Mouse (Mus musculus): ENCODE measurements around the gene Avpi1.

The Avpi1 gene

GRCm38 (mm10) chr19:42128787-42129508, at the start of gene Avpi1:
Avpi1 (minus strand) TSS chr19:42129059.
- under 1% methylated on average over 54 of the region's 54 CpGs for WGBS

DNA sequence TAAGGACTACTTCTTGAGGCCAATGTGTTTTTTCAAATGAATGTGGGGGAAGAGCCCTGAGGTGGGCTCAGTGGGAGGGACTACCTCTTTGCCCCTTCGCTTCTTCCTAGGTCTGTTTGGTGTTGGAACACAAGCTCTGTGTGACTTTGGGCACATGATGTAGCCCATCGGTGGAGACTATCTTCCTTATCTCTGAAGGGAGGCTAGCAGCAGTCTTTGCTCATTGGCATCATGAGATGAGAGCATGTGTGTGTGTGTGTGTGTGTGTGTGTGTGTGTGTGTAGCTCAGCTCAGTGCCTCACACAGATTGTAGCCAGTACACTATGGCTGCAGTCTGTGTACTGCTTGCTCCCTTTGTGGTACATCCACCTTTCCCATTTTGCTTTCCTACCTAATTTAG, 48.6 kb upstream of the Avpi1 start:
- WGBS = 84% methylated on average over 2 of the region's 2 CpGs

GRCm38 (mm10) chr19:42176841-42177240, 48.0 kb upstream of the Avpi1 start:
- WGBS = 80% methylated on average over 7 of the region's 7 CpGs

DNA sequence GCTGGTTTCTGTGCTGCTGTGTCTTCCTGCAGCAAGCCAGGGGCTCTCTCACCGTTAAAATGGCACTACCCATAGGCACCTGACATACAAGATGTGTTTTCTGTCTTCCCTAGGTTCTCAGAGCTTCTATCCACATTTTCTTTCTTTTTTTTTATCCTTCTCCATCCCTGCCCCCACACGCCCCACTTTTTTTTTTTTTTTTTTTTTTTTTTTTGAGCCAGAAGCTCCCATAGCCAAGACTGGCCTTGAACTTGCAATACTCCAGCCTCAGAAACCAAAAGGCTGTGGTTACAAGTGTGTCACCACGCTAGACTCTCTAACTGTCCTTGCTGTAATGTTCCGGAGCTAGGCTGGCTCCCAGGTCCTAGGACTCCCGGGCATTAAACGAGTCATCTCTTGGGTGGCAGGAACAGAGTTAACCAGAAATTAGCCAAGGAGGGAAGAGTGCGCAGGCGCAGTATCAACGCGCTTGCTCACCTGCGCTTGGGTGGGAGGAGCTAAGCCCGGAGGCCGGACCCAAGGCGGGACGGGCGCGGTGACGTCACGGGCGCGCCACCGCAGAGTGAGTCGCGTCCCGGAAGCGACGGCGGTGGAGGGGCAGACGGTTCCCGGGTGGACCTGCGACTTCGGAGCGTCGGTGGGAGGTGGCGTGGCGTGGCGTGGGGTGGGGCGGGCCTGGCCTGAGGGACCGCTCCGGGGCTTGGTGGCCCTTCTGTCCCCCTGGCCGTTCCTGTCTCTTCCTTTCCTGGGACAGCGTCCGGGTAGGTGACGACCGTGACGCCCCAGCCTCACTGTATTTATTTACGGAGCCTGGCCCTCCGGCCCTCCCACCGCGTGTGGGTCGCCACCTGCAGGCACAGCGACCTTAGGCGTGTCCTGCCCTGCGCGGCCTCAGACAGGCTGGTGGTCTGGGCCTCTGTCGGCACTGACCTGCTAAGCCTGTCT, 41.4 kb upstream of the Avpi1 start:
- WGBS = under 1% methylated on average over 56 of the region's 56 CpGs

DNA sequence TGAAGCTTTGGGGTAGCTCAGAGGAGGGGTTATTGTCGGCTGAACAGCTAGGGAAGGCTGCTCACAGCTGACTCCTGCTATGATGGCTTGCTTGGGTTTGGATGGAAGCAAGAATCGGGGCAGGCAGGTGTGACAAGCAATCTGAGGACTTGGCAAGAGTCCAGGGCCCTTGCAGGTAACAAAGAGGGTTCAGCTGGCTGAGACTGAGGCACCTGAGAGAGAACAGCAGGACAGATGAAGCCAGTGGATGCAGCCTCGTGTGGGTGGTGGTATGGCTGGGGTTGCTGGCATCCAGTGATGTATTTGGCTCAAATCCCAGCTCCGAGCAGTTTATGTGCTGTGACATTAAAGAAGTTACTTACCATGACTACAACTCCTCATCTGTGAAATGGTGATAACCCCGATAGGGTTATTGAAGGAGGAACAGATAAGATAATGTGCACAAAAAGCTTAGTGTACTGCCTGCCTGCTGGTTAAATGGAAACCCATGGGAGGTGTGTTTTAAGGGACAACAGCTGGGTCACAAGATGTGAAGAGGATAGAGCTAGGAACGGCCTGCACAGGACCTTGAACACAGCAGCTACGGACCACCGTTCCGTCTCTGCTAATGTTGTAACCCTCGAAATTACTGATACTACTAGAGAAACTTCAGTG, 40.6 kb upstream of the Avpi1 start:
- 56% methylated on average over 10 of the region's 10 CpGs for WGBS

DNA sequence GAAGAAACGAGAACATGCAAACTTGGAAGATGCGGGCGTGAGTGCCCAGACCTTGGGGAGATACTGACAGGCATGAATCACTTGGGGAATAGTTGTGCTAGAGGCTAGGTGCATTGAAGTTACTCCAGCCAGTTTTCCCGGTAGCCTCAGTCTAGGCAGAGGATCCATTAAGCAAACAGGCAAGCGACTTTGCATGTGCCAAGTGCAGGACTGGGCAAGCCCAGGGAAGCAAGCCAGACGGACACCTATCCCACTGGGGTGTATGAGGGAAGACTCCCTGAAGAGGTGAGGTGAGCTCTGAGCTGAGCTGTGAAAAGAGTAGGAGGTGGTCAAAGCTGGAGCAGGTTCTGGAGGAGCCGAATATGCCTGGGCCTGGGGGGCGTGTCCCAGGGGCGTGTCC, 38.6 kb upstream of the Avpi1 start:
- WGBS = 71% methylated on average over 9 of the region's 9 CpGs

DNA sequence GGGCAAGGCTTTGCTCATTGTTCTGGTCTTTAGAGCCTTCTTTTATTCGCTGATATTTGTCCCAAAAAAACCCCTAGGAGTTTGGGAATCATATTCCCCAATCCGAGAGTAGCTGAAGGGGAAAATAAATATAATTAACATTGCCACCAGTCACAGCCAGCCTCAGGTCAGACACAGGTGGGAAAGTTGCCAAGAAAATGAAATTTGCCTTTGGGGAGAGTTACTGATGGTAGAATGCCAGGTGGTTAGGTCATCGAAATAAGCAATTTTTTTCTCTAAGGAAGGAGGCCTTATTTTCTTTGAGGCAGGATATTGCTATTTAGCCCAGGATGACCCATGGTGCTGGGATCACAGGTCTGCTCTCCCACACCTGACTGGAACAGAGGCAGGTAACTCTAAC, 37.9 kb upstream of the Avpi1 start:
- 58% methylated on average over 3 of the region's 3 CpGs for WGBS

- 4% methylated on average over 12 of the region's 12 CpGs for WGBS
These were observed 37.3 kb upstream of the Avpi1 start for GRCm38 (mm10) chr19:42166130-42166529.

DNA sequence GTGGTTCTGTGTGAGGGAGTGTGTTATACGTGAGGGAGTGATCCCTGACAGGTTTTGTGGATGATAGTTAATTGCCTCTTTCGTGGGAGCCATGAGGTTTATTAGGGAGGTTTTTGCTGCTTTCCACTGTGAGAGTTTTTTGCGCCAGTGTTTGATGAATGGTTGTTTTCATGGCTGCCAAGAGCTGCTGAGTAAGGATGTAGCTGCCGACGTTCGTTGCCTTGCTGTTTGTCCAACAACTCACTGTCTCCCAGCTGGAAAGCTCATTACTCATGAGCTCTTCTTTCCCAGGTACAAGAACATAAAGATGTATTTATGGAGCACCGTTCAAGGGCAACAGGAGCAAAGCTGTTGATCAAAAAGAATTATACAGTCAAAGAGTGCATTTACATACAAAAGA, 35.3 kb upstream of the Avpi1 start:
- WGBS = 18% methylated on average over 7 of the region's 7 CpGs

DNA sequence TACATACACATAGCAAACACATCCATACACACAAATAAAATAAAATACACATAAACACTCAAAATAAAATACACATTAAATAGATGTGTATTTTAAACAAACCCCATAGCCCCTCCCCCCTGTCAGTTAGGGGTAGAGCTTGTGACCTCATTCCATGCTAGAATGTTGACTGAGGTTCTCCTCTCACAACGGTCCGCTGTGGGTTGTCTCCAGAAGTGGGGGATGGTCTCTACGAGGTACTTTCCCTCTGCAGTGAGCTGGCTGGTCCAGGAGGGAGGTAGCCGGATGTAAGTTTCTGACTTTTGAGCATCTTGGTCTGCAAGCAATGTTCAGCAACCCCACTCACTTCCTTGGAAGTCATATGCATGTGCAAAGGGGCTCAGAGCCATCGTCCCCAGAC, 34.9 kb upstream of the Avpi1 start, which contains the start of gene Zfyve27:
TSS of gene Zfyve27 (plus strand) at position 188 of the 400 bp plus-strand sequence.
- WGBS = 34% methylated on average over 5 of the region's 5 CpGs

DNA sequence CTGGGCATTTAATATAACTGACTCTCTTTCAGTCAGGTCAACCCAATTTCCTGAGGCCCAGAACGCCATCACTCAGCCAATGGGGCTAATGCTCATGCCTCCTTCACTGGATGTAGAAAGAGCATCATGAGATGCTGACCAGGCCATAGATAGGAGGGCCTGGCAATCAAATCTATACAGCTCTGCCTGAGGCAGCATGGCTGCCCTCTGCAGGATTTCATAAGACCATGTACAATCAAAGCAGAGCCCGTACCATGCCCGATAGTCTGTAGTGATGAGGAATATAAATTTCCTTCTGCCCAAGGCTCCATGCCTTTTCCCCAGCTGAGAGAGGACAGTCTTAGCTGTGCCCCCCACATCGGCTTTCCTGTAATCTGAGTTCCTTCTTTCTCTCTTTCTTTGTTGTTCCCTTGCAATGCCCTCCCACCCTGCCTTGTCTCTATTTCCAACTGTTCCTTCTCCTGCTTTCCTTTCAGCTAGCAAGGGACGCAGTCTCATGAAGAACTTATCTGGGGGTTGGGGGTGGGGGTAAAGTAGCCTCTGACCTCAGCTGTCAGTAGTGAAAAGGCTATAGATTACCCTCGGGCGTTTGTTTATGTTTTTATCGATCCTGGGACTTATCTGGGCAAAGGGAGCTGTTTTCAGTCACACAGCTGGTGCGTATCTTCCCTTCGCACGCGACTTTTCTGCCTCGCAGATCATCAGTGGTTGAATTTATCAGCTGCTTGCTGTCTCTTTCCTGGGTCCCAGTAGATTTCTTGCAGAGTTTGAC, 29.6 kb upstream of the Avpi1 start:
- 75% methylated on average over 13 of the region's 13 CpGs for whole genome bisulfite sequencing

DNA sequence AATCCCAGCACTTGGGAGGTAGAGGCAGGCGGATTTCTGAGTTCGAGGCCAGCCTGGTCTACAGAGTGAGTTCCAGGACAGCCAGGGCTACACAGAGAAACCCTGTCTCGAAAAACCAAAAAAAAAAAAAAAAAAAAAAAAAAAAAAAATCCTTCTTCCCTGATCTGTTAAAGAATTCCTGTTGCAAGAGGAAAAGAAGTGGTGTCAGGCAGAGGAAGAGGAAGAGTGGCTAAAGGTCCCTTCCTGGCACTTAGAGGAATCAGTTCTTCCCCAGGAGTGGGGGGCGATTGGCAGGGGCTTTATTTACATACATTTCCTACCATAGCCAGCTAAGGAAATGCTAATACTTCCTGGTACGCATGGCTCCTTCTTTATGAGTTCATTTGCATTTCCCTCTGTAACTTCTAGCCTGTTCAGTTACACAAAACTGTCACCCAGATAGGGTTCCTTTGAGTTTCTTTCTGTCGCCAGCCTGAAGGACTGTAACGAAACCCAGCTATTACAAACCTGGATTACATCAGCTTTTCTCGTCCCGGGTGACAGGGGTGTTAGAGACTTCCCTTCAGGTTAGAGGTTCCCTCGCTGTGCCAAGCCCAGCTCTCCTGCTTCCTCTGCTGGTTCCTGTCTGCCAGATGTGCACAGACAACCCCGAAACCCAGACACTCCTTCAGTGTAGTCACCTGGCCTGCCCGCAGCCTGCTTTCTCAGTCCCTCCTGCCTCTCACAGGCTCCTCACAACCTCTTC, 28.8 kb upstream of the Avpi1 start:
- WGBS = 68% methylated on average over 12 of the region's 12 CpGs

GRCm38 (mm10) chr19:42151990-42152389, 23.1 kb upstream of the Avpi1 start:
- 6% methylated on average over 6 of the region's 6 CpGs for WGBS

- WGBS = 29% methylated on average over 7 of the region's 7 CpGs
These were observed 19.7 kb upstream of the Avpi1 start for GRCm38 (mm10) chr19:42148569-42148860.

- WGBS = 3% methylated on average over 63 of the region's 63 CpGs
These were observed 19.1 kb upstream of the Avpi1 start for GRCm38 (mm10) chr19:42147769-42148568.

- 3% methylated on average over 41 of the region's 57 CpGs for WGBS
These were observed 18.4 kb upstream of the Avpi1 start, which contains the start of gene Marveld1 for GRCm38 (mm10) chr19:42147170-42147768. Marveld1 (plus strand) TSS chr19:42147400.

GRCm38 (mm10) chr19:42146276-42147010, 17.6 kb upstream of the Avpi1 start:
- WGBS = 97% methylated on average over 9 of the region's 9 CpGs

DNA sequence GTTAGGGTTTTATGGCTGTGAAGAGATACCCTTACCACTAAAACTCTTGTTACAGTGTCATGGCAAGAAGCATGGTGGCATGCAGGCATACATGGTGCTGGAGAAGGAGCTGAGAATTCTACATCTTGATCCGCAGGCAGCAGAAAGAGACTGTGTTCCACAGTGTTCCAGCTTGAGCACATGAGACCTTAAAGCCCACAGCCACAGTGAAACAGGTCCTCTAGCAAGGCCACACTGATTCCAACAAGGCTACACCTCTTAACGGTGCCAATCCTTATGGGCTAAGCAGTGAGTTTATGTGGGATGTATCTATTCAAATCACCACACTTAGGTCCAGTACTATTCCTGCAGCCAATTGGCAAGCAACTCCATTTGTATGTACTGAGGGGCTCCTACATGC, 16.9 kb upstream of the Avpi1 start:
- WGBS = 84% methylated on average over 2 of the region's 2 CpGs

DNA sequence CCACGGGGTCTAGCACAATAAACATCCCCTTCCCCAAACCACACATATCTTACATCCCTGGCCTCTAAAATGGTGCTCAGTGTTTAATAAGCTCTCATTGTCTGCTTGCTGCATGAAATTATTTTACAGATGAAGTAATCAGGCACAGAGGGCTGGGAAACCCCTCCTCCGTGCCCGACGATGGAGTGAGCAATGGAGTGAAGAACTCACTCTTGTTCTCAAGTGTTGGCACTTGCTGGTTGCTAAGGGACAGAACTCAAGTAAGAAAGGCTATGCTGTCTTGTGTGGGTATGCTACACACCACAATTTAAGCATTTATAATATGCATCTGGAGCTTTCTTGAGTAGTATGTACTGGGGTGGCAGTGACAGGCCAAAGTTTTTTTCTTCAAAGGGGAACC, 16.4 kb upstream of the Avpi1 start:
- 31% methylated on average over 4 of the region's 4 CpGs for WGBS
